Mouse (Mus musculus) urinary bladder, postnatal 4 days (tissue): ENCODE measurements around the gene Fiz1.

Experiments
- DNase-seq, 2 experiments: peaks; one replicate each; pipeline ENCODE4 v3.0.0; 2021 to 2022; ENCODE audit warnings: low spot score in 2 of 2

The Fiz1 gene

DNA sequence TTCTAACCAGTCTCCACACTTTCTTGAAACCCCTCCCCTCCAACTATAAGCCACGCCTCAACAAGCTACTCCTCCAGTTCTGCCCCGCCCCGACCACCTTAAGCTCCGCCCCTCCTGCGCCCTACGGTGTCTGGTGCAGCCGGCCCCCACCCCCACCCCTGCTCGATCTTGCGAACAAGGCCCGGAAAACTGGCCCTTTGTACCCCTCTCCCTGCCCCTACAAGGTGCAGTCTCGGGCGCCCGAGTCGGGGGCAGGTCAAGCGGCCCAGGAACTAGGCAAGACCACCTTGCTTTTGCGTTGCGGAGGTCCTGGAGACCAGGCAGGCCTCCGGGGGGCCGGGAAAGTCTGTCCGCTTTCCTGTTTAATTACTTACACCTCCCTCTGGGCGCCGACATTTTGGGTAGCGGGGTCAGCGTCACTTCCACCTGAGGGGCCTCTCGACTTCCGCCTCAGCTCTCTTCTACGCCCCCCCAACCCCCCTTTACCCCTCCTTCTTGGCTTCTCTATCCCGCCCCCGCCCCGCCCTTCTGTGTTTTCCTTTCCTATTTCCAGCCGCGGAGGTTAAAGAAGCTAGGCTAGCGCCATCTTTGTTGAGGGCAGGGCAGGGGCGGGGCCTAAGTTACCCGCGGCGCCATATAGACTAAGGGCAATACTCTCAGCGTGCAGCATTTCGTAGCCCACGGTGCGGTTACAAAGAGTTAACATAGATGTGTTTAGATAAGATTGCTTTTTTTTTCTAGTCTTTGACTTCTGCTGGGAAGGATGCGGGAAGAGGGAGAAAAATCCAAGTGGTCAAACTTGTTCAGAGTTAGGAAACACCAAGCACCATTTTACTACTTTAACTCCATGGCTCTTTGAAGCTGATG is at the start of gene Fiz1, which contains the start of gene Zfp524:
TSS of gene Fiz1 (minus strand) at position 447 of the 867 bp plus-strand sequence.
TSS of gene Zfp524 (plus strand) at position 165 of the 867 bp plus-strand sequence.
- peak; percentile 94 to 96 for DNase-seq

DNA sequence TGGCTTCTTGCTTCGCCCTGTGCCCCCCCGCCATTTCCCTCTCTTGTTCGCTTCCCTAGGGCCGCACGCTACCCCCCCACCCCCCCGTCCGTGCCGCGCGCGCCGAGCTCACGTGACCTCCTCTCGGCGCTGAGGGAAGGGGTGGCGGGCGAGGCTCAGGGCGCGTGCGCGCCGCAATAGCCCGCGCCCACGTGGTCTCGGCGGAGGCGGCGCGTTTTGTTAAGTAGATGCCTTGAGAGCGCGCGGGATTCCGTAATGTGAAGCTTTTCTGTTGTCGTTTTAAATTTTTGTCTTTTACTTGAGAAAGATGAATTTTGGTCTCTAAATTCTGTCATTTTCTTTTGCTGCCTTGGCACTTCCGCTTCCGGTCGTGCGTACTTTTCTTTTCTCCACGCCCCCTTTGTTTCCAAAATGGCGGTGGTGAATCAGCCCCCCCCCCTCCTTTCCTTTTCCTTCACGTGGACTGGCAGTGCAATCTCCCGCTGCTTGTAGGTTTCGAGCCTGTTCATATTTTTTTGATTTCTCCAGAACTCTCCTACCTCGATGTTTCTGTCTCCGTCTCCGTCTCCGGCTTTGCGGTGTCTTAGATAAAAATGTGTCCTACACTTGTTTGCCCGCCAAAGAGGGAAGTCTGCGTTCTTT is 48.0 kb upstream of the Fiz1 start:
- DNase-seq, result no peak

DNA sequence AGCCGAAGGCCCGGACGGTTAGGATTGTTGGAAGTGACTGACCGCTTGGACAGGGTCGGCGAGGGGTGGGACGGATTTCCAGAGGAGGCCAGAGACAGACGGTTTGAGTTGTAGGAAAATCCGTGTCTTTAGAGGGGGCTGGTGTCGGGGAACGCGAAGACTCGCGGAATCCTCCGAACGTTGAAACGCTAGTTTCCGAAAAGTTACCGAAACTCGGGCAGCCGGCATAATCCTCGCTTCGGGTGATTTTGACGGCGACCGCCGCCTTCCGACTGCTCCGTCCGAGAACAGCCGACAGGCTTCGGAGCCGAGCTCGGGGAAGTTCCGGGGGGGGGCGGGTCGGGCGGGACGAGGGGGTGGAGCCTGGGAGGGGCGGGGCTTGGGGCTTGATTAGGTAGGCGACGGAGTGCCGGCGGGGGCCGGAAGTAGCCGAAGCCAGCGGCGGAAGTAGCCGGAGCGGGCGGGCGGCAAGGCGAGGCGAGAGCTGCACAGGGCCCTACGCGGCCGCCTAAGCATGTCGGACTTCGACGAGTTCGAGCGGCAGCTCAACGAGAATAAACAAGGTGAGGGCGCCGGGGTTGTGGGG is 47.4 kb upstream of the Fiz1 start, which contains the start of gene U2af2:
TSS of gene U2af2 (plus strand) at position 370 of the 586 bp plus-strand sequence.
- peak; percentile 94 to 95 for DNase-seq

DNA sequence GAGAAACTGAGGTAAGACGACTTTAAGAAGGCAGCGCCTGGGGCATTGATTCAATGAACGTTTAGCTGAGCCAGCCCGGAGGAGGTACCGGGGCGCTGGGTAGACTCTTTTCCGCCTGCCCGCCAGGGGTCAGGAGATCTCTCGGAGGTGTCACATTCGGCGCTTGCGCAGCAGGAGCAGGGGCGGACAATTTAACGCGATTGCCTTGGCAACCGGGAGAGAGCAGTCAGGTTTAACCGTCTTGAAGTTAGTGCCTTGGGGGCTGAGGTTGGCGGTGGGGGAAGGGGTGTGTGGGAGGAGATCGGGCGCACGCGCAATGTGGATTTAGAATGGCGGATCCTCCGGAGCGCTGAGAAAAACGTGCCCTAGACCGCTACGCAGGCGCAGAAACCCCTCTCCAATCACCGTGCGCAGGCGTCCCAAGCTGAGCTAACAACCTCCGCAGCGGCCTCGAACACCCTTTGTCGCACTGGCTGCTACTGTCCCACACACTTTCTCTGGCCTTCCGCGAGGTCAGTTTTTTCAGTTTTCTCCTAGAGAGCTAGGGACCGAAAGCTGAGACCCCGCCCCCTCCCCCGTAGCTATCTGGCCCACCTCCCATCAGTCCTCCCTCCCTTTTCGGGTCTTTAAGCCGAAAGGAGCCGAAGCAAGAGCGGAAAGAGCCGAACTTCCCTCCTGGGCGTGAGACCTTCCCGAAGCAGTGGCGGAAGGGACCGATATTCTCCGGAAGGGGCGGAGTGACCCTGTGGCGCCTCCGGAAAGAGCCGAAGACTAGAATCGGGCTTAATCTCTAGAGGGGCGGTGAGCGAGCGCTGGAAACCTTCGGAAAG is 46.7 kb upstream of the Fiz1 start:
- peak; percentile 97 to 99 for DNase-seq

- peak; percentile 74 to 85 for DNase-seq
These were observed 45.8 kb upstream of the Fiz1 start for GRCm38 (mm10) chr7:5060239-5060731.

GRCm38 (mm10) chr7:5059421-5059820 is 44.9 kb upstream of the Fiz1 start:
- DNase-seq, result no peak

GRCm38 (mm10) chr7:5058631-5059030 is 44.1 kb upstream of the Fiz1 start:
- DNase-seq, result no peak

GRCm38 (mm10) chr7:5057804-5058203 is 43.3 kb upstream of the Fiz1 start:
- no peak for DNase-seq

GRCm38 (mm10) chr7:5057381-5057780 is 42.9 kb upstream of the Fiz1 start:
- no peak for DNase-seq

- no peak for DNase-seq
These were observed 42.3 kb upstream of the Fiz1 start for GRCm38 (mm10) chr7:5056651-5057263.

DNA sequence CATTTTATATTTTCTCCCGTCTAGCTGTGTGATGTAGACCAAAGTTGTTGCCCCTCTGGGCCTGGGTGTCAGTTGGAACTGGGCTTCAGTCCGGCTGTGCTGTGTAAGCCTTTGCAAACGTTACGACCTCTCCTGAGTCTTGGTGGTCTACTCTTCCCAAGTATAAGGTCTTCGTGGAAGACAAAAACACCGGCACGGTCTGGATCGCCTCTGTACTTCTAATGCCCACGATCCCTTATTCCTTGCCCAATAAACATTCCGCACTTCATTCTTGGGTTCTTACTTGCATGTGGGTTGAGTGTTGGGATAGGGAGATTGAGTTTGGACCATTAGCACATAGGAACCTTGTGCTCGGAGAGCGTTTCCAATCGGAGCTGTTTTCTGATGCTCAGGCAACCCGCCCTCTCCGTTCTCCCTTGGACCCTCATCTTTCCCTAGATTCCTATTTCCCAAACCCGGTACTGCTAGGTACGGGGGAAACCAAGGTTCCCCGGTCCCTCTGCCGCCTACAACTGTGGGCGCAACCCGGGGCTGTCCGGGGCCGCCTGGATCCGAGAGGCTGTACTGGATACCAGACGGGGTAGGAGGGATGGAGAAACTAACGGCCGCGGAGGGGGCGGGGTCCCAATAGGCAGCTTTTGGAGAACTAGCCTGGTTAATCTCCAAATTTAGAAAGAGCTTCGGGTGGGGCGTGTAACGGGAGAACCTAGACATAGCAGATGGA is 39.1 kb upstream of the Fiz1 start:
- no peak for DNase-seq

DNA sequence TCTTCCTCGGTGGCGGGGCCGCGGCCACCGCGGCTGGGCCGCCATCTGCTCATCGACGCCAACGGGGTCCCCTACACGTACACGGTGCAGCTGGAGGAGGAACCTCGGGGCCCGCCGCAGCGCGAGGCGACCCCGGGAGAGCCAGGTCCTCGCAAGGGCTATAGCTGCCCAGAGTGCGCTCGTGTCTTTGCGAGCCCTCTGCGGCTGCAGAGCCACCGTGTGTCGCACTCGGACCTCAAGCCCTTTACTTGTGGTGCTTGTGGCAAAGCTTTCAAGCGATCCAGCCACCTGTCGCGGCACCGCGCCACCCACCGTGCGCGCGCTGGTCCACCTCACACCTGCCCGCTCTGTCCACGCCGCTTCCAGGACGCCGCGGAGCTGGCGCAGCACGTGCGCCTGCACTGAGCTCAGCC is 38.4 kb upstream of the Fiz1 start:
- no peak for DNase-seq

GRCm38 (mm10) chr7:5052438-5052837 is 37.9 kb upstream of the Fiz1 start:
- DNase-seq, result no peak

GRCm38 (mm10) chr7:5051193-5052192 is 37.0 kb upstream of the Fiz1 start, which contains the start of gene Zfp580:
Zfp580 (plus strand) TSS chr7:5051538.
- peak; percentile 74 to 78 for DNase-seq

GRCm38 (mm10) chr7:5047313-5047712 is 32.8 kb upstream of the Fiz1 start:
- DNase-seq, result no peak

DNA sequence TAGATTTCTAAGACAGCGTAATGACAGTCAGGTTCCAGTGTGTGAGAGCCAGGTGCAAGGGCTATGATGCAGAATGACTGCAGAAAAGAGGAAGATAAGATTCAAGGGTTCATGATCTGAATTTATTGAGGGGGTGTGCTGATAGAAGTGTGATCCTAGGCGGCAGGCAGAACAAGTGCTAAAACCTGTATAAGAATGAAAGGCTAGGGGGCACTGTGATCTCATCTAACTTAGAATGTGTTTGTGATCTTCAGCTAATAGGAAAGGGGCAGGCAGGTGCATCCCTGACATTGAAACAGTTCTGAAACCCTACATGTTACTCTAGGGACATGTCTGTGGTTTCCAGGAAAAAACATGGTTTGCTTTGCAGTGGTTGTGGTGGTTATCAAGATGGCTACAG is 31.6 kb upstream of the Fiz1 start:
- no peak for DNase-seq

GRCm38 (mm10) chr7:5044981-5045380 is 30.5 kb upstream of the Fiz1 start:
- DNase-seq, result no peak

GRCm38 (mm10) chr7:5038940-5039339 is 24.4 kb upstream of the Fiz1 start:
- no peak for DNase-seq
